Mouse (Mus musculus): ENCODE measurements at regions not wholly inside any gene's neighbourhood (a gene's known extent, or its start where the extent isn't known, plus 50 kb on each side); places are given as distances from the start of the nearest gene placed in this dataset.

DNA sequence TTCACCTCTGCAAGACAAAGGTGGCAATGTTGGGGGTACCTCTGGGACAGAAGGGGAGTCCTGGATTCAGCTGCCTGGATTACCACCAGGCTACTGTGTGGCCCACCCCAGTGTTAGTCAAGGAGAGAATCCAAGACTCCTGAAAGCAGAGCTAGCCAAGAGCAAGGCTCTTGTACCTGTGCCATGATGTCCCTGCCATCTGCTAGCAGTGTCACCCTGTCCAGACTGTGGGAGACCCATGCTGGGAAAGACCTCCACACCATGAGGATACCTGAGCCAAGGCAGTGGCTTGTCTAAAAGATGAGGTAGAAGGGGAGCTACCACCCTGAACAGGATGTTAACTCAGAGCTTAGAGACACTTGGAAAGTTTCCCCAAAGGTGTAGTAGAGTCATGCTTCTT is 79.6 kb upstream of the Smim23 start:
- Histone ChIP-seq H3K27me3 (ENCODE audit: control insufficient read depth in 1 of 2, insufficient read depth in 2 of 2, low read length in 2 of 2) (no peaks in the 10 kb centered on the region), H3K36me3 (ENCODE audit: control insufficient read depth in 1 of 2, insufficient read depth in 2 of 2, low read length in 2 of 2) (no peaks in the 10 kb centered on the region), H3K4me3 (ENCODE audit: control insufficient read depth in 1 of 2, insufficient read depth in 1 of 2, low read depth in 2 of 2, low read length in 2 of 2) (no peak overlapping the region), H3K4me1 (ENCODE audit: control insufficient read depth in 1 of 2, insufficient read depth in 2 of 2, low read length in 2 of 2) (no peaks in the 10 kb centered on the region), H3K9ac (ENCODE audit: control insufficient read depth, low read depth, low read length, poor library complexity, severe bottlenecking) (no peak overlapping the region), H3K9me3 (replicated peaks; ENCODE audit: insufficient read depth, low read length) (no peaks in the 10 kb centered on the region), H3K79me2 (ENCODE audit: control insufficient read depth, insufficient read depth, low read length, poor library complexity) (no peaks in the 10 kb centered on the region), H3K27ac (ENCODE audit: control insufficient read depth, low read depth, low read length) (no peak overlapping the region)
- DNase-seq (ENCODE audit: low read depth, low spot score), result no peak
- TF ChIP-seq GATA1 (IDR thresholded peaks at IDR 0.05; ENCODE audit: low read depth, low read length) (no peak), ETS1 (IDR thresholded peaks at IDR 0.05; ENCODE audit: low read depth, low read length) (no peak), UBTF (IDR thresholded peaks at IDR 0.05; ENCODE audit: borderline replicate concordance, insufficient read depth, low read depth, low read length) (no peak)

GRCm38 (mm10) chr11:32903389-32903788 is 79.0 kb upstream of the Smim23 start:
- TF ChIP-seq GABPA (IDR thresholded peaks at IDR 0.05; ENCODE audit: low read depth, low read length), result no peak
- no peak for TF ChIP-seq SMC3 (IDR thresholded peaks at IDR 0.05; ENCODE audit: low read depth, low read length)
- no peak for TF ChIP-seq TCF12 (IDR thresholded peaks at IDR 0.05; ENCODE audit: low read depth, low read length)
- no peak for TF ChIP-seq CTCF (IDR thresholded peaks at IDR 0.05 in 2 of 3, conservative IDR thresholded peaks at IDR 0.05 in 1 of 3; ENCODE audit: control insufficient read depth in 1 of 3, insufficient read depth in 1 of 3, low read depth in 2 of 3, low read length in 3 of 3, poor library complexity in 1 of 3, severe bottlenecking in 1 of 3)
- TF ChIP-seq RAD21 (IDR thresholded peaks at IDR 0.05; ENCODE audit: low read depth, low read length), result no peak
- TF ChIP-seq MYB (IDR thresholded peaks at IDR 0.05; ENCODE audit: low read depth, low read length), result no peak
- no peak for TF ChIP-seq HCFC1 (IDR thresholded peaks at IDR 0.05; ENCODE audit: low read depth, low read length)
- no peak for TF ChIP-seq BHLHE40 (IDR thresholded peaks at IDR 0.05; ENCODE audit: borderline replicate concordance, low read depth, low read length)
- H3K9ac ChIP-seq (ENCODE audit: control insufficient read depth, low read depth, low read length, poor library complexity, severe bottlenecking), result no peak overlapping the region
- no peaks in the 10 kb centered on the region for H3K36me3 ChIP-seq (ENCODE audit: control insufficient read depth in 1 of 2, insufficient read depth in 2 of 2, low read length in 2 of 2)
- H3K4me3 ChIP-seq (ENCODE audit: control insufficient read depth in 1 of 2, insufficient read depth in 1 of 2, low read depth in 2 of 2, low read length in 2 of 2), result no peak overlapping the region
- H3K27me3 ChIP-seq (ENCODE audit: control insufficient read depth in 1 of 2, insufficient read depth in 2 of 2, low read length in 2 of 2), result no peaks in the 10 kb centered on the region
- no peaks in the 10 kb centered on the region for H3K9me3 ChIP-seq (replicated peaks; ENCODE audit: insufficient read depth, low read length)
- H3K79me2 ChIP-seq (ENCODE audit: control insufficient read depth, insufficient read depth, low read length, poor library complexity), result no peaks in the 10 kb centered on the region
- H3K27ac ChIP-seq (ENCODE audit: control insufficient read depth, low read depth, low read length), result no peak overlapping the region
- DNase-seq (ENCODE audit: low read depth, low spot score), result no peak
- no peaks in the 10 kb centered on the region for H3K4me1 ChIP-seq (ENCODE audit: control insufficient read depth in 1 of 2, insufficient read depth in 2 of 2, low read length in 2 of 2)

DNA sequence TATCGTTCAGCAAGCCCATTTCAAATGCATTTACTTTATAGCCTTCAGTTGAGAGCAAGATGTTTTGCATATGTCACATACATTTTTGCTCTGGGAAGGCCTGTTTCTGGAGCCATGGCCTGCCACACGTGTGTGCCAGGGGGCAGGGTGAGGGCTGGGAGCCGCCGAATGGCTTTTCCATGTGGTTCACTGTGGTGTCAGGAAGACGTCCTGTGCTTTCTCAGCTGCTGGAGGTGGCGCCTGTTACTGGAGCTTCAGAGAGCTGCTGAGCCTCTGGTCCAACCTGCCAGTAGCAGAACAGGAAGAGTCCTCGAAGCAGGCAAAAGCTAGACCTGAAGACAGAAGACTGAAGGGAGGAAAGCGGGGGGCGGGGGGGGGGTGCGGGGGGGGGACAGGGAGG is 78.5 kb upstream of the Smim23 start:
- H3K36me3 ChIP-seq (ENCODE audit: control insufficient read depth in 1 of 2, insufficient read depth in 2 of 2, low read length in 2 of 2), result no peaks in the 10 kb centered on the region
- no peak overlapping the region for H3K9ac ChIP-seq (ENCODE audit: control insufficient read depth, low read depth, low read length, poor library complexity, severe bottlenecking)
- H3K27ac ChIP-seq (ENCODE audit: control insufficient read depth, low read depth, low read length), result no peak overlapping the region
- H3K4me3 ChIP-seq (ENCODE audit: control insufficient read depth in 1 of 2, insufficient read depth in 1 of 2, low read depth in 2 of 2, low read length in 2 of 2), result no peak overlapping the region
- H3K79me2 ChIP-seq (ENCODE audit: control insufficient read depth, insufficient read depth, low read length, poor library complexity), result no peaks in the 10 kb centered on the region
- H3K4me1 ChIP-seq (ENCODE audit: control insufficient read depth in 1 of 2, insufficient read depth in 2 of 2, low read length in 2 of 2), result no peaks in the 10 kb centered on the region
- H3K9me3 ChIP-seq (replicated peaks; ENCODE audit: insufficient read depth, low read length), result no peaks in the 10 kb centered on the region
- no peaks in the 10 kb centered on the region for H3K27me3 ChIP-seq (ENCODE audit: control insufficient read depth in 1 of 2, insufficient read depth in 2 of 2, low read length in 2 of 2)
- no peak for TF ChIP-seq ELF1 (IDR thresholded peaks at IDR 0.05; ENCODE audit: low read depth, low read length)
- no peak for TF ChIP-seq ETS1 (IDR thresholded peaks at IDR 0.05; ENCODE audit: low read depth, low read length)
- TF ChIP-seq BHLHE40 (IDR thresholded peaks at IDR 0.05; ENCODE audit: borderline replicate concordance, low read depth, low read length), result no peak
- TF ChIP-seq JUND (IDR thresholded peaks at IDR 0.05; ENCODE audit: low read depth, low read length), result no peak
- TF ChIP-seq TCF12 (IDR thresholded peaks at IDR 0.05; ENCODE audit: low read depth, low read length), result no peak
- DNase-seq (ENCODE audit: low read depth, low spot score), result no peak
